Mouse (Mus musculus) stomach, postnatal 0 days (tissue): ENCODE data around the gene Scn3b.

Experiments used
- CTCF ChIP-seq: IDR thresholded peaks from 2 replicates; pipeline ENCODE4 v1.5.1; 2016; ENCODE audit warnings: antibody characterized with exemption, low read depth, mild to moderate bottlenecking, moderate library complexity
- EP300 ChIP-seq: optimal IDR thresholded peaks from 2 replicates; pipeline ENCODE3; 2016; ENCODE audit warnings: antibody characterized with exemption

- peak; percentile 32; the same call in 1 of the 2 replicates for TF ChIP-seq CTCF
- TF ChIP-seq EP300: no peak
Observed at GRCm38 (mm10) chr9:40268040-40268747, 823 bp upstream of the Scn3b start.
